Mouse (Mus musculus) layer of hippocampus, postnatal 25 days (tissue): ENCODE measurements around the gene Aes. TPM values are rescaled to one million over a fixed set of nuclear protein-coding genes. Genes with fewer than 3 reads are reported as not detected.

Source experiments
- DNase-seq, 2 experiments: peaks; one replicate each; pipeline ENCODE4 v3.0.0; 2022; ENCODE audit warnings: mixed read lengths in 2 of 2, low spot score in 1 of 2; ENCODE audit errors: extremely low spot score in 1 of 2
- total RNA-seq, 2 experiments: library from RNA; stranded (reverse); gene quantifications; 2 replicates each; pipeline ENCODE4 v1.2.3; 2021

Gene Aes
- total RNA-seq, 2 experiments from 2014 or later: 692 to 732 TPM

DNA sequence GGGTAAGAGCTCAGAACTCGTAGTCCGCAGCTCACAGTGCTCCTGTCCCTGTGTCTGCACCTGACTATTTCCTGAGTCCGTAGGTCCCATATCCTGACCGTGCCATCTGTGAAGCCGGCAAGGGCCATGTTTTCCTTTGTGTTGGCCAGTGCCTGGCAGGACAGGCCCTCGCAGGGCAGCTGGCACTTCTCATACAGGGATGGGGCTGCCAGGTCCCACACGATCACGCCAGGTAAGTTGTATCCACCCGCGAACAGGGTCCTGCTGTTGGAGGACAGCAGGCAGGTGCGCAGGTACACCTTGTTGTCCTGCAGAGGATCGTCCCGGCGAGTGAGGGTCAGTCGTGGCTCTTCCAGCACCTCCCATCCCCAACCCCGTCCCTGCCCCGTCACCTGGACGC, 34.6 kb downstream of the Aes start:
- no peak for DNase-seq

DNA sequence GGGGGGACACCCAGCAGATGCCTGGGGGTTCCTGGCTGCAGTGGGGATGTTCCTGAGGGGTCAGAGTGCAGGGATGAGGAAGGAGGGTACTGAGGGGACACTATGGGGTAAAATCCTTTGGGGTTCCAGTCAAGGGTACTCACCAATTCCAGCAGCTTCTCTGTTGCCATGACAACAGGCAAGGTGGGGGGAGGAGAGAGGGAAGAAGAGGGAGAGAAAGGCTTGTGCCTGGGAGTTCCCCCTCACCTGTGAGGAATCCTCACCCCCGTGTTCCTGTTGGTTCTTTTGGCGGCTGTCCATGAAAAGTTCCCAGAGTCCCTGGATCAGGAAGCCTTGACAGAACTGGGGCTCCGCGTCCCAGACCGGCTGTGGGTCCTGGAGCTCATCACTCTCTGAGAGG, 36.3 kb downstream of the Aes start:
- DNase-seq: no peak

DNA sequence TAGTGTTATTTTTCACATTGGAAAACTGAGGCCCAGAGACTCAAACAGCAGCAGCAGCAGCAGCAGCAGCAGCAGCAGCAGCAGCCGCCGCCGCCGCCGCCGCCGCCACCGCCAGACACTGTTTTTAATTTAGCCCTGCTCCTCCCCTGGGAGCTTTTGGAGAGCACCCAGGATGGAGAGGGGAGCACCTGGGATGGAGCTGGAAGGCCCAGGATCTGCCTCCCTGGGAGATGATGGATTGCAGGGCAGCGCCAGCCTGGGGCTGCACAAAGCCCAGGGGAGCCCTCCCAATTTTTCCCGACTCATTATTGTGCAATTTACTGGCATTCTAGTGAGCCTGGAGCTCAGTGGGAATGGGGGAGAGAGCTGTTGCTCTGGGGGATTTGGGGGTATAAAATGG, 37.3 kb downstream of the Aes start:
- DNase-seq: no peak

DNA sequence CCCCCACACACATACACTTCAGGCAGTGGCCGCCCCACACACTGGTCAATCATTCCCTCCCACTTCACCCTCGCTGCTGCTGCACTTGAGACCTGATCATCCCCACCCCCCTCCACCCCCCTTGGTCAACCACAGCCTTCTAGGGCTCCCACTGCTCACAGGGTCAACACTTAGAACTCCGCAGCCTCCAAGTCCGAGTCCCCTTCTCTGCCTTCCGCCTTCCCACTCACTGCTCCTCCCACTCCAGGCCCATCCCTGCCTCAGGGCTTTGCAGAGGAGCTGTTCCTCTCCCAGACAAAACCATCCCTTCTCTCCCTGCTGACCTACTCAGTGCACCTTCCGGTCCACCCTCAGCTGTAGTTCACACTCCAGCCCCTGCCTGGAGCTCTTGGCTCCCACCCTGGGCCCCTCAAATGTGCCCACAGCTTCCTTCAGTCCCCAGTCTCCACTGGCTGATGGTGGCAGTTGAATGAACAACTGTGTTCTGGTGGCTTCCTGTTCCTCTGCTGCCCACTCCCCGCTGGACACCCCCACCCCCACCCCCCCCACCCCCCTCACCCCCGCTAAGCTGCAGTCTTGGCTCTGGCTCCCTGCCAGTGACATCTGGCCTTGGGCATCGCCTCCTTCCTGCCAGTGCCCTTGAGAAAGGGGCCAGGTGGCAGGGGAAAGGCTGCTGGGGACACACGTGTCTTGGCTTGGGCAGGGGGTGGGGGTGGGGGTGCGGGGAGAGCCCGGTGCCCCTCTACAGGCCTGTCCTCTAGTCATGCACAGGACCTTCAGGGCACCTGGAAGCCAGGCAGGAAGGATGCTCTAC, 38.1 kb downstream of the Aes start:
- no peak for DNase-seq

DNA sequence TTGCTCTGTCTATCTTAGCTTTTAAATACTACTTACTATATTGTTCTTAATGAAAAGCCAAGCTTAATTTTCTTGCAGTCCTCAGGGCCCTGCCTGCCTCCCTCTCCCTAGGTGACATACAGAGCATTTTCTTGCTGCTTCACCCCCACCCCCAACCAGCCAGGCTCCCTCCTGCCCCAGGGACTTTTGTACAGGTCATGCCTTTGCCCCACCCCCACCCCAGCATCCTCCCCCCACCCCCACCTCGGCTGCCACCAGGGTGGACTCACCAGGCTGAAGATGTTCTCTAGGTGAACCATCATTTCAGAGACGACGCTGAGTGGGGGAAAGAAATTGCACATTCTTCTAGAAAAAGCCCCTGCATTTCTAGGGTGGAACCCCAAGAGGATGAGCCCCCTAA, 39.1 kb downstream of the Aes start:
- no peak for DNase-seq

DNA sequence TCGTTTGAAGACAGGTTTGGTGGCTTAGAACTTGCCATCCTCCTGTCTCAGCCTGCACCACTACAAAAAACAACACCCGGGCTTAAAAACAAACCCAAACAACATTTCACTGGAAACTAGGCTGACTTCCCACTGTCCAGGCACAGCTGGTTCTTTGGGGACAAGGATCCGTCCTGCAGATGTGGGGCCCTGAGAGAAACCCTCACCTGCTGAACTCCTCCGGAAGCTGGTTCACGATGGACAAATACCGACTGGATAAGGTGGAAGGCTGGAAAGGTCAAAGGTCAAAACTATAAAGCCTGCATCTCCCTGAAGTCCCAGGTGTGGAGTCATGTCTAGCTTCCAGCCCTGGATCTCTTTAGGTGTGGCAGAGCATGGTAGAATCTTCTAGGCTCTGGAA, 39.6 kb downstream of the Aes start:
- DNase-seq: no peak

DNA sequence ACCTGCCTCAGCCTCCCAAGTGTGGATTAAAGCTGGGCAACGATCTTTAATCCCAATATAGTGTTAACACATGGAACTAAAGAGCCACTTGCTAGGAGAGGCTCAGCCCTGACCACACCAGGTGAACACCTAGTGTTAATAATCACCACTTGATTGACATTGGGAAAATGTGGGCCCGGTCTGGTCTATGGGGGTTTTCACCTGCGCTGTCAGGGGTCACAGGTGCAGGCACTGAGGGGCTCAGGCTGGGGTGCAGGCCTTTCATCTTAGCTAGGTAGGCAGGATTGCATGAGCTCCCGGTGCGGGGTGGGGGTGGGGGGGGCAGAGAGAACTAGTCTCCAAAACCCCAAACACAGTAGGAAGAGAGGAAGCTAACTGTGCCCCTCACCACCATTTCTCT, 40.3 kb downstream of the Aes start:
- DNase-seq: no peak

DNA sequence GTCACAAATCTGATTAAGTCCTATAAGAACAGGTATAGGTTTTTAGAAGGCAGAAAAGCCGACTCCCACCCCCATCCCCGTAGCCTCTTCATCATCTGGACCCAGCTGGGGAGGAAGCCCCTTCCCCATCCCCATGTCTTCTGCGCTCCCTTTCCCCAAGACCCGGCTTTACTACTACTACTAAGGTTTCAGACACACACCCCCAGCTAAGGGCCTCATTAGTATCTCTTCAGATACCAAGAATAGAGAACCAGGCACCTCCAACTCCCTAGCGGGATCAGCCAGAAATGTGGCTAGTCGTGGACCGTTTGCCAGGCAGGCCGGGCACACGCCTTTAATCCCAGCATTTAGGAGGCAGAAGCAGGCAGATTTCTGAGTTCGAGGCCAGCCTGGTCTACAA, 40.8 kb downstream of the Aes start:
- DNase-seq: no peak

DNA sequence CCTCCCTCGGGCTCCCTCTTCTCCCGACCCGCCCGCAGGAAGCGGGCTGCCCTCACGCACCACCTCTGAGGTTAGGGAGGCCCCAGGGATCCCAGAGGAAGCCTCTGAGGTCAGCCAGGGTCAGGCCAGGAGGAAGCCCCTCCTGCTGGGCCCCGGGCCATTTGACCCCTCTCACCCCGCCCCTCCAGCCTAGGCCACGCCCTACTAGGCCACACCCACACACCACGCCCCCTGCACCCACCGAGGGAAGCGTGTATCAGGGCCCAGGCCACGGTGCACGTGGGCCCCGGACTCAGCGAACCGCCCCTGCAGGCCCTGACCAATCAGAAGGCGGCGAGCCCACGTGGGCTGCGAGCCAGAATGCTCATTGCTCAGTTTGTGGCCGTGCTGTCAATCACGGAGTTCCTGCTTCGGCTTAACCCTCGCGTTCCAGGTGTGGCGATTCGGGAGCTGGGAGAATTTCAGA, 41.5 kb downstream of the Aes start, which contains the start of gene Tle6:
Tle6 (minus strand) TSS at position 336 of the 466 bp plus-strand sequence.
- DNase-seq: peak; percentile 91 to 93

DNA sequence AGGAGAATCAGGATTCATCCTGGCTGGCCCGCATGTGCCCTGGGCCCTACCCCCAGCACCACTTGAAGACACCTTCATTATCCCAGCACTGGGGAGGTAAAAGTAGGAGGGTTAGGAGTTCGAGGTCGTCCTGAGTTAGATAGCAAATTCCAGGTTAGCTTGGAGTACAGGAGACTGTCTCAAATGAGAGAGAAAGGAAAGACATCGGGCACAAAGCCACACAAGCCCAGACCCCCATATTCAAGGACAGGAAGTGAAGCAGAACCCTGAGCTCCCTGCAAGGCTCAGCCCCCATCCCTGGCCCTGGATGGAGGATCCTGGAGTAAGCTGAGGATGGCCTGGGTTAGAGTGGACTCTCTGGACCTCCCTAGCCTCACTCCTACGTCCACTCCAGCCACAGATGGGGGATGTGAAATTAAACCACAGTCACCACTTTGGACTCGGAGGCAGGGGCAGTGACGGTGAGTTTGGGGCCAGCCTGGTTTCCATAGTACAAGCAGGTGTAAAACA, 42.2 kb downstream of the Aes start:
- no peak for DNase-seq

DNA sequence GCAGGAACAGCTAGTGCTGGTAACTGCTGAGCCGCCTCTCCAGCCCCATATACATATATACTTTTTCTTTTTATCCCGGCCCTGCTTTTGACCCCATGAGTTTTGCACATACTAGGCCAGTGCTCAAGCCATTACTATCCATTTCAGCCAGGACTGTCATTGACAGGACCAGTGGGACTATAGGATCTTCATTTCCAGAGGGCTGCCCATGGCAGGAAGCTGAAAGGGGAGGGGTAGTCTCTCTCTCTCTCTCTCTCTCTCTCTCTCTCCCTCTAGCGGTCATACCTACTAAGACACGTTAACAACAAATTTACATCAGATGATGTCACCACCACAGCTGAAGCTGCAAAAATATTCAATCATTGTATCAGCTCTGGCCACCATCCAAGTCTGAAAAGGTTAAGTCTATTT, 43.5 kb downstream of the Aes start:
- no peak for DNase-seq

DNA sequence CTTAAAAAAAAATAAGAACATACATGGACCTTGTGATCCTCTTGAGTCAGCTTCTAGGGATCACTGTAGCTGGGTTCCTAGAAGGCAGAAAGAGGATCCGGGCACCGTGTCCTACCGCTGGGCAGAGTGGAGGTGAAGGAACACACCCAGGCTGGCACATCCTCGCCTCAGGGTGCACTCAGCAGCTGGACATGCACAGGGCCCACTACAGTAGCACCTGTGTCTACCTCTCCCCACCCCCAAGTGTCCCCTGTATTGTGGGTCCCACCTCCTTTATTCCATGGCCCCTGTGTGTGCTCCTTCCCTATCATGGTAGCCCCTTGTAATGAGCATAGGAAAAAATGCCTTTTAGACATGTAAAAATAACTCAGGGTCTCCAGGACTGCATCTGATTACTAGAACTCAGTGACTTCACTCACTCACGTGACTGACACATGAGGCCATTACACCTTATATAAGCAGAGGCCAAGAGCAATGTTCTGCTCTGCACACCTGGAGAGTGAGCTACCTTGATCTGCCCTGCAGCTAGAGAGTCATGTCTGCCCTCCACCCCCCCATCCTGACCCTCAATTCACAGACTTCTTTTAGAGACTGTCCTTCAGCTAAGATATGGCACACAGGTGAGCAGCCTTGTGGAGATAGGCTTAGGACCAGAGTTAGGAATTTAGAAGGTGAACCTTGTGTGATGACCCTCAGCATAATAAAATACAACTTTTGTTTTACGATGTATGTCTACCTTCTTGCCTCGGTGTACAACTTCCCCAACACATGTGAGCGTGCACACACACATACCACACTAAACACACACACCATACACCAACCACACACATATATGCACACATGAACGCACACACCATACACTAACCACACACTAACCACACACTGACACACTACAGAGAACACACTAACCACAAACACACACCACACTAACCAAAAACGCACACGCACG, 45.0 kb downstream of the Aes start:
- no peak for DNase-seq

DNA sequence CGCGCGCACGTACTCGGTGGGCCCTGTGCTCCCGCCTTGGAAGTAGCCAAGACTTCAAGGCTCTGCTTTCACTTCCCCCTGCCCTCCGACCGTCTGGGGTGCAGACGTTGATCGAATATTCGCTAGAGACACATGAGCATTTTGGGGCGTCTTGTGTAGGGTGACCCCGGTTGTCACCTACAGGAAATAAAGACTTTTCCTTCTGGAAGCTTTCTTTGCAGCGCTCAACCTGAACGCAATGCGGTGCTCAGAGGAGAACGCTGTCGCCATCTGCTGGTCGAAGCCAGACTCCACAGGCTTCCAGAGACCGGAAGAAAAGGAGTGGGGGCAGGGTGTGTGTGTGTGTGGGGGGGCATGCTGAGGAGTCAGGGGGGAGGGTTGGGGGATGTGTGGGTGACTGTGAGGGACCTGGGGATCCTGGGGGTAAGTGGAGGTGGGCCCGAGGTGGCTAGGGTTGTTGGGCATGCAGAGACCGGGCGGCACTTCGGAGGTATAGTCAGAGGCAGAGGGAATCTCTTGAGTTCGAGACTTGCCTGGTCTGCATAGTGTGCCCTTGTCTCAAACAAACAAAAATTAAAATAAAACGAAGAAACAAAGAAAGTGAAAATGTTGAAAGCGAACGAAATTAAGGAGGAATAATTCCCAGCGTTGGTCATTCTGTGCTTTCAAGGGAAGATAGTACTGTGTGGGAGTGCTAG, 45.8 kb downstream of the Aes start:
- peak; percentile 67 to 92 for DNase-seq

DNA sequence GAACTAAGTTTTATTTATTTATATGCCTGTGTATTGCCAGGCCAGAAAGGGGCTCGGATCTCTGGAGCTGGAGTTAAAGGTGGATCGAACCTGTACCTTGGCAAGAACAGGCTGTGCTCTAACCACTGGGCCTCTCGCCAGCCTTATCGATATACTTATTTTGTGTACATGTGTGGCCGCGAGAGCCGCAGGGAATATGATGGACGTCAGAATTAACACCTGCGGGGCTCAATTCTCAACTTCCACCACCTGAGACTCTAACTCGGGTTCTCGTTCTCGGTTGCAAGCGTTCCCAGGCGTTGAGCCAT, 46.3 kb downstream of the Aes start:
- DNase-seq: no peak

DNA sequence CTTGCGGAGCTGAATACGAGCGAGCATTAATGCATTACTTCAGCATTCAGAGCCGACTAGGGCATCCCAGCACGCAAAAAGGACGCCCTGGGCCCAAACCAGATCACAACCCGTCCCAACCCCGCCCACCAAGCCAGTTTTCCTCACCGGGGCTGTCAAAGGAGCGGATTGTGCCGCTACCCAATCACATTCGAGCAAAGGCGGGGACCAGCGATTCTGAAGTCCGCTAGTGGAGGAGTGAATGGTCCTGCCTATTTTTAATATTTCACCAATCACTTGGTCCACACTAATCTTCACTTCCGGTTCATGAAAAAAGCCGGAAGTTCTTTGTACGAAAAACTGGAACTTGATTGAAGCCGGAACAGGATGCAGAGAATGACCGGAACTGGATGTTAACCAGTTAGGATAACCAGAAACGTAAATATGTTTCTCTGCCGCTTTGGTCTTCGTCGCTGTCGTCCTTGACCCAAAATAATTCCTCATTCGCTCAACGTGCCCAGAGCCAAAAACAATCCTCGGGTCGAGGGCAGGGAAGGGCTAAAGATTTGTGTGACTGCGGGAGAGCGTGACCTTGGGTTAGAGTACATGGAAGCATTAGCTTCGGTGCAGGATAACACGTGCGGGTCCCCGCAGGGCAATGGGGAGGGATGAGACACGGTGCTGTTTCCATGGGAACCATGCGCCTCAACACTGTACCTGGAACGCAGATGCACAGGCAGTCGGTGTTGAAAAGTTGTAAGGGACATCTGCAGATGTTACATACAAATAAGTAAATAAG, 46.9 kb downstream of the Aes start, which contains the start of gene BC025920:
BC025920 (plus strand) TSS at position 297 of the 778 bp plus-strand sequence.
- DNase-seq: peak; percentile 75 to 76

DNA sequence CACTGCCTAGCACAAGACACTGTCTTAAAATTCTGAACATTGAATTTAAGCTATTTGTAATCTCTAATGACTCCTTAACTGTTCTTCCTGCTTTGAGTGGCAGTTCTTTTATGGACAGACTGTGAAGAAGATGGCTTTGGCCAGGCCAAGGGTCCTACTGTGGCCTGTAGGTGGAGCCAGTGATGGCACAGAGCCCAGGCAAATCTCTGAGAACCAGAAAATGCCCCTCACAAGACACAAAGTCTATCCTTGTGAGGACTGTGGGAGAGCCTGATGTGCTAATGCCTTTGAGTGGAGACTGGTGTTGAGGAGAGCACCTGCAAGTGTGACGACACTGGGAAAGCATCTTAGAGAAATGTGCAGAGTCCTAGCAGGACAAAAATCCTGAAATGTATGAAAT, 49.0 kb downstream of the Aes start:
- no peak for DNase-seq

DNA sequence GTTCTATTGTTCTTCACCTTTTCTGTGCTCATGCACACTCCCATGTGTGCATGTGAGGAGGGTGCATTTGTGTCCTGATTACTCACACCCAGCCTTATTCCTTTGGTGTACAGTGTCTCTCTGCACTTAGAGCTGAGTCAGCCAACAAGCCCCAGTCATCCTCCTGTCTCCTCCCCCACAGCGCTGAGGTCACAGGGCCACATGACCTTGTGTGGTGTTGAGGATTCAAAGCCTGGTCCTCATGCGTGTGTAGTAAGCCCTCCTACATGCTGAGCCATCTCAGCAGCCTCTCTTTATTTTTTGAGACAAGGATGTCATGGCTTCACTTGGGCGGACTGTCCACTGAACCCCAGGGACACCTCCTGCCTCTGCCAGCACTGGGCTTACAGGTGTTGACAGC, 53.5 kb downstream of the Aes start:
- DNase-seq: no peak

DNA sequence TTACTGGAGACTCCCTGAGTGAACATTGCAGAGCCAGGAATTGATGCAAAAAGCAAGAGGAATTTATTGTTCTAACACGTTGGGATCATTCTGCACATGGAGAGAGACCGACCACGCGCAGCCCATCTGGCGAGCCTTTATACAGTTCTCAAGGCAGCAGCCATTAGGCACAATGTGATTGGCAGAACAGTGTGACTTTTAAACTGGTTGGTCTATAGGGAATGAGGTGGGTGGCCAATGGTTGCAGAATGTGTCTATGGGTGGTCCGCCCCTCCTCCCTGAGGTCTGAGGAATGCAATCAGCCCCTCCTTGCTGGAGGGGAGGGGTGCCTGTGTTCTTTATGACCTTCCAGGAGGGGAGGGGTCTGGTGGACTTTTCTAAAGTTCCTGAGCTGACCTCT, 56.2 kb downstream of the Aes start:
- no peak for DNase-seq
